Comparison of ENCODE assay signal across 9 mouse cellular contexts in the genomic region with DNA sequence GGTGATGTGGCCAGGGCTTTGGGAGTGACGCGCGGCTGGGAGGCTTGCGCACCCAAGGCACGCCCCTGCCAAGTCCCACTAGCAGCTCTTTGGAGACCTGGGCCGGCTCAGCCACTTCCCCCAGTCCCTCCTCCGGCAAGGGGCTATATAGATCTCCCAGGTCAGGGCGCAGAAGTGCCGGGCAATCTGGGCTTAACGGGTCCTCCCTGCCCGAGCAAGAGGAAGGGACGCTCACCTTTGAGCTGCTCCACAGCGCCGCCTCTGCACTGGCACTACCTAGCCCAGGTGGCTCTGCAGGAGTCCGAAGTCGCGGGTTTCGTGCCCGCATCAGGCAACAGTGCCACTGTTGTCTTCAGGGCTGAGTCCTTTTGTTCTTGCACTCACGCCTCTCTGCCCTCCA. TPM values are rescaled to one million over a fixed set of nuclear protein-coding genes. Genes with fewer than 3 reads are reported as not detected.
A peak's percentile ranks its signal among the peaks of the same experiment; 100 is the strongest.
DNase-seq lines count a peak whose midpoint lies in the region; ATAC-seq and TF ChIP-seq lines count a peak whose summit lies in the region.
"Had no signal": no experiment of that assay in that cellular context is flagged by ENCODE, and none has a peak within 500 bp of the region (broad histone marks: within the 10 kb centered on the region; RNA-seq: fewer than 3 reads in every experiment).

A gene (plus strand): TSS at position 177 of the 400 bp plus-strand sequence.

- DNase-seq in layer of hippocampus, adult 2 months (ENCODE audit: low spot score in 2 of 2): no peak
- DNase-seq in layer of hippocampus, adult 9-10 months (ENCODE audit: low spot score): no peak
- DNase-seq in adrenal gland, postnatal 10 days: peak; percentile 80
- no peak for DNase-seq in forebrain, embryonic 14.5 days (ENCODE audit: low spot score)
- peak; percentile 42 for DNase-seq in testis, postnatal 10 days (ENCODE audit: low spot score)
- DNase-seq in layer of hippocampus, adult 11-12 months (ENCODE audit: low spot score): no peak
- no peak for DNase-seq in thymus, postnatal 14 days

- ATAC-seq in forebrain, embryonic 14.5 days: no peak
- no peak for ATAC-seq in limb, embryonic 12.5 days (ENCODE audit: insufficient number of reproducible peaks, insufficient read depth, low FRiP score, low TSS enrichment, low read depth)

- TF ChIP-seq CTCF in layer of hippocampus, adult 2 months (conservative IDR thresholded peaks at IDR 0.05): 0 out of 2 replicates have a peak, but pooled peaks have one; percentile 11

- H3K27ac ChIP-seq in layer of hippocampus, adult 2 months: no peak within 1 kb of the TSS
- no peak within 1 kb of the TSS for H3K27ac ChIP-seq in forebrain, embryonic 14.5 days (ENCODE audit: low read depth, low read length)
- H3K27ac ChIP-seq in limb, embryonic 12.5 days: no peak within 1 kb of the TSS

- H3K9ac ChIP-seq in forebrain, embryonic 14.5 days (ENCODE audit: low read length): no peak within 1 kb of the TSS
- H3K9ac ChIP-seq in limb, embryonic 12.5 days (replicated peaks): no peak within 1 kb of the TSS

- H3K4me1 ChIP-seq in forebrain, embryonic 14.5 days (ENCODE audit: control insufficient read depth, insufficient read depth, low read length): no peaks in the 10 kb centered on the region; the same call in 1 of the 2 replicates
- H3K4me1 ChIP-seq in limb, embryonic 12.5 days (replicated peaks): peaks cover 8% of the 10 kb centered on the region; the same call in 1 of the 2 replicates

- peaks cover 8% of the 10 kb centered on the region for H3K27me3 ChIP-seq in forebrain, embryonic 14.5 days (replicated peaks; ENCODE audit: control insufficient read depth, insufficient read depth, low read length)
- H3K27me3 ChIP-seq in limb, embryonic 12.5 days: peaks cover 38% of the 10 kb centered on the region

- peak within 1 kb of the TSS; percentile 40 for H3K4me2 ChIP-seq in forebrain, embryonic 14.5 days (ENCODE audit: low read length)
- peak within 1 kb of the TSS; percentile 65 for H3K4me2 ChIP-seq in limb, embryonic 12.5 days

- no peaks in the 10 kb centered on the region for H3K9me3 ChIP-seq in forebrain, embryonic 14.5 days (replicated peaks; ENCODE audit: control insufficient read depth, low read length)
- no peaks in the 10 kb centered on the region for H3K9me3 ChIP-seq in limb, embryonic 12.5 days

- H3K4me3 ChIP-seq in layer of hippocampus, adult 2 months: peak within 1 kb of the TSS; percentile 27; the same call in 1 of the 2 replicates
- 0 out of 2 replicates have a peak within 1 kb of the TSS, but pooled peaks have one; percentile 5 for H3K4me3 ChIP-seq in forebrain, embryonic 14.5 days (ENCODE audit: low read depth, low read length)
- peak within 1 kb of the TSS; percentile 30 for H3K4me3 ChIP-seq in limb, embryonic 12.5 days (replicated peaks)
- H3K4me3 ChIP-seq: megakaryocyte, embryonic 14.5 days had no signal

- H3K36me3 ChIP-seq in forebrain, embryonic 14.5 days (ENCODE audit: control insufficient read depth, insufficient read depth, low read length): no peaks in the 10 kb centered on the region
- no peaks in the 10 kb centered on the region for H3K36me3 ChIP-seq in limb, embryonic 12.5 days

- 4% methylated on average over 20 of the region's 20 CpGs for WGBS in forebrain, embryonic 14.5 days
- 4% methylated on average over 20 of the region's 20 CpGs for WGBS in limb, embryonic 12.5 days

RNA-seq across cellular contexts. Expression of the gene that starts here (rescaled TPM):
- not detected for total RNA-seq in layer of hippocampus, adult 2 months (2021)
- total RNA-seq in adrenal gland, postnatal 10 days (2021): 1,000 to 10,000 TPM; 2,963 to 3,460 TPM
- 0.14 and 0.30 TPM in 2 replicates for polyA plus RNA-seq in forebrain, embryonic 14.5 days (2014; fragmentation: Nextera tagmentation; extraction: Ambion mirVana)
- not detected in 2 replicates for polyA plus RNA-seq in limb, embryonic 12.5 days (2016; fragmentation: Nextera tagmentation; extraction: Ambion mirVana)

Comparison
In these comparisons a context has a peak if more than half of its experiments do, and no peak if none do; other contexts are left out.
1. RNA of the gene that starts here (total RNA-seq): 2,963 to 3,460 TPM in adrenal gland, postnatal 10 days; not detected in layer of hippocampus, adult 2 months; every median in the first group is over 1,000 times any median in the second.
2. DNase-seq: peak in adrenal gland, postnatal 10 days (single experiment) and testis, postnatal 10 days (single experiment); none in layer of hippocampus, adult 2 months (0 of 2), layer of hippocampus, adult 9-10 months (single experiment), forebrain, embryonic 14.5 days (single experiment), layer of hippocampus, adult 11-12 months (single experiment) and thymus, postnatal 14 days (single experiment).
3. Peak in every context shown above with its lines, with median percentiles within 50 percentile points of each other: H3K4me3 ChIP-seq.